Mouse (Mus musculus): ENCODE data around the gene Sbk2. TPM values are rescaled to one million over a fixed set of nuclear protein-coding genes. Genes with fewer than 3 reads are reported as not detected.

Gene Sbk2
- polyA plus RNA-seq, 1 experiment from 2014 or later = not detected

DNA sequence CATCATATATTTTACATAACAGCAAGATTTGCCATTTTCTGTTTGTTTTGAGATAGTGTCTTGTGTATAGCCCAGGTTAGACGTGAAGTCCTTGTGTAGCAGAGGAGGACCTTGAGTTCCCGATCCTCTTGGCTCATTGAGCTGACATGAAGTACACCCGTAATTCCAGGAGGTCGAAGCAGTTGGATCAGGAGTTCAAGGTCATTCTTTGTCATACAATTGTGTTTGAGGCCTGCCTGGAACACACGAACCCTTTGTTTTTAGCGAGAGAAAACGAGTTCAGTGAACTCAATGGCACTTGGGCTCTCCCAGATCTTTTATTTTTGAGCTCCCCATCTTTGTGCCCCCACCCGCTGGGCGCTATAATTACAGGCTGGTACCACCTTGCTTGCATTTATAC lies 61.8 kb downstream of the Sbk2 start:
- H3K9me3 ChIP-seq (replicated peaks) = 0 out of 2 replicates have a peak, but pooled peaks cover 2% of the 10 kb centered on the region
- WGBS (ENCODE audit: insufficient replicate concordance) = 67% methylated on average over 9 of the region's 9 CpGs
- no peak for DNase-seq

DNA sequence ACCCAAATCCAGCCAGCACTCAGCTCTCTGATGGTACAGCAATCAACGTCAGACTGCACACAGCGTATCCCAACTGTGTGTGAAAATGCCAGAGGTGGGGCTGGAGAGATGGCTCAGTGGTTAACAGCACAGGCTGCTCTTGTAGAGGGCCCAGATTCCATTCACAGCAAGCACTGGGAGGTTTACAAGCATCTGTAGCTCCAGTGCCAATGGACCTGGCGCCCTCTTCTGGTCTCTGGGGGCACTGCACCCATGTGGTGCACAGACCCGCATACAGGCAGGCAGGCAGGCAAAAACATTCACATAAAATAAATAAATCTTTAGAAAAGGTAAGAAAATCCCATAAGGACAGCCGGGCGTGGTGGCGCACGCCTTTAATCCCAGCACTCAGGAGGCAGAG lies 63.0 kb downstream of the Sbk2 start:
- WGBS (ENCODE audit: insufficient replicate concordance) = 54% methylated on average over 8 of the region's 8 CpGs
- Histone ChIP-seq H3K4me1 (replicated peaks) (peaks cover 22% of the 10 kb centered on the region), H3K36me3 (no peaks in the 10 kb centered on the region), H3K4me2 (peak overlapping the region; percentile 72), H3K27me3 (no peaks in the 10 kb centered on the region), H3K27ac (peak overlapping the region; percentile 64; the same call in 1 of the 2 replicates), H3K4me3 (replicated peaks) (peak overlapping the region; percentile 50), H3K9ac (no peak overlapping the region), H3K9me3 (replicated peaks) (0 out of 2 replicates have a peak, but pooled peaks cover 2% of the 10 kb centered on the region)
- ATAC-seq (ENCODE audit: low read depth) (0 out of 2 replicates have a peak, but pooled peaks have one; percentile 25), DNase-seq (peak; percentile 53)

More for the DNA sequence above, 61.8 kb downstream of the Sbk2 start:
- no peak overlapping the region for H3K4me3 ChIP-seq (replicated peaks)
- H3K27ac ChIP-seq = no peak overlapping the region
- H3K4me2 ChIP-seq = no peak overlapping the region
- peaks cover 5% of the 10 kb centered on the region; the same call in 1 of the 2 replicates for H3K27me3 ChIP-seq
- no peak for ATAC-seq (ENCODE audit: low read depth)
- H3K9ac ChIP-seq = no peak overlapping the region
- peaks cover 22% of the 10 kb centered on the region for H3K4me1 ChIP-seq (replicated peaks)
- no peaks in the 10 kb centered on the region for H3K36me3 ChIP-seq

DNA sequence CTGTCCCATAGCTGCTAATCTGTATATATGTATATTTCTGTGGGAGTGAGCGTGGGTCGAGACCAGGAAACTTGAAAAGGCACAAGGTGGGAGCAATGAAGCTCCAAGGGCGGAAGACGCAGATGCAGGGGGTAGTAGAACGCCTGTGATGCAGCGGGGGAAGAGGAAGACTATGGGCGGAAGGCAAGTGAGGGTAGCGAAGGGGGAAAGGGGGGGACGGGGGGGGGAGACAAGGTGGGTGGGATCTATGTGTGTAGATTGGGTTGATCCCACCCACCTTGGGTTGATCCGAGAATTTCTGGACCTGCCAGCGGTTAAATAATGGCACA lies 63.7 kb downstream of the Sbk2 start:
- Histone ChIP-seq H3K4me3 (replicated peaks) (peak overlapping the region; percentile 50), H3K27ac (peak overlapping the region; percentile 64), H3K4me1 (replicated peaks) (peaks cover 22% of the 10 kb centered on the region), H3K36me3 (no peaks in the 10 kb centered on the region), H3K9me3 (replicated peaks) (0 out of 2 replicates have a peak, but pooled peaks cover 2% of the 10 kb centered on the region), H3K27me3 (no peaks in the 10 kb centered on the region), H3K9ac (peak overlapping the region; percentile 64), H3K4me2 (peak overlapping the region; percentile 72)
- WGBS (ENCODE audit: insufficient replicate concordance) = 15% methylated on average over 11 of the region's 11 CpGs
- ATAC-seq (ENCODE audit: low read depth) (peak; percentile 51; the same call in 1 of the 2 replicates), DNase-seq (no peak)

DNA sequence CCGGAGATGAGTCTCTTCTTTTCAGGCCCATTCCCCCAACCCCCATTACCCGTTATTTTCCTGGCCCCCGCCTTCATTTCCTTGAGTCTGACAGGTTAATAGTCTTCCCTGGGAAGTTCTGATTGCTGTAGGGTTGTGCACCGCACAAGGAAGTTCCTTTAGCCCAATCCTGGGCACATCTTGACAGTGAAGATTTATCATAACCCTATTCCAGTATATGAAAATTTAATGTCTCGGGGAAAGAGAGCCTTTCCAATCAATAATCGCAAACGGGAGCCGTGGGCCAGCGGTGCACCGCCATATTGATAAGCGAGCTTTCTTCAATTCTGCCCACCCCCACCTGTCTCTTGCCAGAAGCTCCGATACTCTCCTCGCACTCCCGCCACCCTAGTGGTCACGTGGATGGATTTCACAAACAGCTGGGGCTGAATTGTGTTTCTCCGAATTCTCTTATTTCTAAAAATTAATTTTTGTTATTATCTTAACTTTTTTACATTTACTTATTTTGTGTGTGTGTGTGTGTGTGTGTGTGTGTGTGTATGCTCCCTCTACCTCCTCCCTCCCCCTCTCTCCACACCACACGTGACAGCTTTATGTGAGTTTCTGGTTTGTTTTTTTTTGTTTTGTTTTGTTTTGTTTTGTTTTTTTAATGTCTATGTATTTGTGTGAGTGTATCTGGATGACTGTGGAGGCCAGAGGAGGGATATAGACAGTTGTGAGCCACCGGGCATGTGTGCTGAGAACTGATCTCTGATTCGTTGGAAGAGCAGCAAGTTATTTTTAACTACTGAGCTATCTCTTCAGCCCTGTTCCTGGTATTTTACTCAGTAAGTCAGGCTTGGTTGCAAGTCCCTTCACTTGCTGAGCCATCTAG lies 64.3 kb downstream of the Sbk2 start:
- H3K4me1 ChIP-seq (replicated peaks) = peaks cover 22% of the 10 kb centered on the region
- WGBS (ENCODE audit: insufficient replicate concordance) = 6% methylated on average over 19 of the region's 19 CpGs
- H3K9ac ChIP-seq = peak overlapping the region; percentile 64
- H3K27me3 ChIP-seq = no peaks in the 10 kb centered on the region
- H3K4me2 ChIP-seq = peak overlapping the region; percentile 72
- H3K9me3 ChIP-seq (replicated peaks) = 0 out of 2 replicates have a peak, but pooled peaks cover 2% of the 10 kb centered on the region
- ATAC-seq (ENCODE audit: low read depth) (peak; percentile 82), DNase-seq (no peak)
- peak overlapping the region; percentile 50 for H3K4me3 ChIP-seq (replicated peaks)
- no peaks in the 10 kb centered on the region for H3K36me3 ChIP-seq
- peak overlapping the region; percentile 64 for H3K27ac ChIP-seq

DNA sequence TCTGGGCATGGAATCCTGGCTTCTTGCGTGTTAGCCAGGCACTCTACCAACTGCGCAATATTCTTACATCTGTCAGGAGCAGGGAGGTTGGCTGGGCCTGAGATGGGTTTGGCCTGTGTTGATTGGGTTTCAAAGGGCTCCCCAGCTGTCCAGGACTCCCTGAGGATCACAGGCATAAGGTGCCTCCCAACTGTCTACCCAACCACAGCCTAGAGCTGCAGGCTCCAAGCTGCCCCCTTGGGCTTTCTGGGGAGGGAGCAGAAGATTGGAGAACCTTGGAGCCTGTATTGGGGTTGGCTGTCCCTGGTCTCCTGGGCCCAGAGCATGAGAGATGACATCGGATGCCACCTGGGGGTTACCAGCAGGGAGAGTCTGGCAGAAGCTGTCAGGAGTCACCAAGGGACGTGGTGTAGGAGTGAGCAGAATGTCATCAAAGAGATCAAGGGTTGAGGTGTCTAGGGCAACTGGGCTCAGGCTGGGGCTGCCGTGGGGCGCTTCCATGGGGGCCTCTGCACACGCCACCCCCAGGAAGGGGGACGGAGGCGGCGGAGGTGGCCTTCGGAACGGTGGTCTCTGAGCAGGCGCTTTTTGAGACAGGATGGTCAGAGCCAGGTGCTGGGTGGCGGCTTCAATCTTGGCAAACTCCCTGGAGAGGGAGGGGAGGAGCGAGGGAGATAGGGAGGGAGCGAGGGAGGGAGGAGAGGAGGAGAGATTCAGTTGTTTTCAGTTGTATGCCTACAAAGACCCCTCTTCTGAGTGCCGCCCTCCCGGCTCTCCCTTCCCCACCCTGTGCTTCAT lies 65.2 kb downstream of the Sbk2 start:
- H3K4me1 ChIP-seq (replicated peaks) = peaks cover 22% of the 10 kb centered on the region
- H3K9me3 ChIP-seq (replicated peaks) = 0 out of 2 replicates have a peak, but pooled peaks cover 2% of the 10 kb centered on the region
- H3K27ac ChIP-seq = peak overlapping the region; percentile 39; the same call in 1 of the 2 replicates
- peak overlapping the region; percentile 50 for H3K4me3 ChIP-seq (replicated peaks)
- WGBS (ENCODE audit: insufficient replicate concordance) = 29% methylated on average over 18 of the region's 18 CpGs
- H3K9ac ChIP-seq = peak overlapping the region; percentile 64
- DNase-seq = no peak
- ATAC-seq (ENCODE audit: low read depth) = peak; percentile 30; the same call in 1 of the 2 replicates
- no peaks in the 10 kb centered on the region for H3K36me3 ChIP-seq
- peak overlapping the region; percentile 72 for H3K4me2 ChIP-seq
- no peaks in the 10 kb centered on the region for H3K27me3 ChIP-seq

DNA sequence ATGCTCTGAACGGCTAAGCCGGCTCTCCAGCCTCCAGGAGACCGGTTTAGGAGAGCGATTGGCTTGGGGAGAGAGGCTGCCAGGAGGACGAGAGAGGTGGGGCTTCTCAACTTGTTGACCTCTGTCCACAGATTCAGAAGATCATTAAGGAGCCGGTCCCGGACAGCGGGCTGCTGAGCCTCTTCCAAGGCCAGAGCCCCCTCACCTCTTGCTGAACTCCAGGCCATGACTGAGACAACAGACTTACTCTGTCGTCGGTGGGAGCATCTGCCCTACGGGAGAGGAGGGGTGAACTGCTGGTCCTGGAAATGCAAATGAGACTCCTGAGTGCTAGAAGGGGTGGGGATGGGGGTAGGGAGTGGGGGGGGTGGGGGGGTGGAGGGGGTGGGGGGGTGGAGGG lies 69.0 kb downstream of the Sbk2 start:
- Histone ChIP-seq H3K27me3 (no peaks in the 10 kb centered on the region), H3K4me1 (replicated peaks) (peaks cover 14% of the 10 kb centered on the region), H3K9me3 (replicated peaks) (no peaks in the 10 kb centered on the region), H3K27ac (no peak overlapping the region), H3K4me2 (no peak overlapping the region), H3K4me3 (replicated peaks) (no peak overlapping the region), H3K36me3 (no peaks in the 10 kb centered on the region; the same call in none of the 2 replicates), H3K9ac (no peak overlapping the region)
- no peak for ATAC-seq (ENCODE audit: low read depth)
- DNase-seq = no peak
- WGBS (ENCODE audit: insufficient replicate concordance) = 74% methylated on average over 11 of the region's 11 CpGs

Other genes with a start within 250 kb of the Sbk2 start
- gene Tmem150b, start 239.2 kb downstream of the Sbk2 start, polyA plus RNA-seq (2015; fragmentation: Nextera tagmentation; extraction: Ambion mirVana) = 0.09 and 0.15 TPM in 2 replicates
- gene Kmt5c, start 224.3 kb downstream of the Sbk2 start, polyA plus RNA-seq (2015; fragmentation: Nextera tagmentation; extraction: Ambion mirVana) = 61.6 and 63.9 TPM in 2 replicates
- 98.6 and 105 TPM in 2 replicates for gene Cox6b2, start 211.3 kb downstream of the Sbk2 start, polyA plus RNA-seq (2015; fragmentation: Nextera tagmentation; extraction: Ambion mirVana)
- gene Fam71e2, start 193.1 kb downstream of the Sbk2 start, polyA plus RNA-seq (2015; fragmentation: Nextera tagmentation; extraction: Ambion mirVana) = not detected in 2 replicates
- gene Il11, start 181.5 kb downstream of the Sbk2 start, polyA plus RNA-seq (2015; fragmentation: Nextera tagmentation; extraction: Ambion mirVana) = 0.05 TPM in 1 of 2 replicates, not detected in the other
- 0.44 TPM in 1 of 2 replicates, not detected in the other for gene Tmem190, start 181.5 kb downstream of the Sbk2 start, polyA plus RNA-seq (2015; fragmentation: Nextera tagmentation; extraction: Ambion mirVana)
- gene Tmem238, start 174.8 kb downstream of the Sbk2 start, polyA plus RNA-seq (2015; fragmentation: Nextera tagmentation; extraction: Ambion mirVana) = 13.7 and 14.6 TPM in 2 replicates
- 242 and 279 TPM in 2 replicates for gene Rpl28, start 171.5 kb downstream of the Sbk2 start, polyA plus RNA-seq (2015; fragmentation: Nextera tagmentation; extraction: Ambion mirVana)
- gene Ube2s, start 151.8 kb downstream of the Sbk2 start, polyA plus RNA-seq (2015; fragmentation: Nextera tagmentation; extraction: Ambion mirVana) = 282 and 292 TPM in 2 replicates
- gene Shisa7, start 119.7 kb downstream of the Sbk2 start, polyA plus RNA-seq (2015; fragmentation: Nextera tagmentation; extraction: Ambion mirVana) = not detected in 2 replicates
- 3.1 and 3.8 TPM in 2 replicates for gene Isoc2b, start 94.1 kb downstream of the Sbk2 start, polyA plus RNA-seq (2015; fragmentation: Nextera tagmentation; extraction: Ambion mirVana)
- 0.45 and 0.52 TPM in 2 replicates for gene Isoc2a, start 87.3 kb downstream of the Sbk2 start, polyA plus RNA-seq (2015; fragmentation: Nextera tagmentation; extraction: Ambion mirVana)
- 0.07 TPM in 1 of 2 replicates, not detected in the other for gene Gm36210, start 57.9 kb downstream of the Sbk2 start, polyA plus RNA-seq (2015; fragmentation: Nextera tagmentation; extraction: Ambion mirVana)
- 1.4 and 1.6 TPM in 2 replicates for gene Zfp628, start 49.2 kb downstream of the Sbk2 start, polyA plus RNA-seq (2015; fragmentation: Nextera tagmentation; extraction: Ambion mirVana)
- gene Nat14, start 42.4 kb downstream of the Sbk2 start, polyA plus RNA-seq (2015; fragmentation: Nextera tagmentation; extraction: Ambion mirVana) = 0.57 and 0.67 TPM in 2 replicates
- 0.03 and 0.09 TPM in 2 replicates for gene Ssc5d, start 38.6 kb downstream of the Sbk2 start, polyA plus RNA-seq (2015; fragmentation: Nextera tagmentation; extraction: Ambion mirVana)
- gene Sbk3, start 6.8 kb upstream of the Sbk2 start, polyA plus RNA-seq (2015; fragmentation: Nextera tagmentation; extraction: Ambion mirVana) = not detected in 2 replicates
- 4.0 TPM in 2 replicates for gene Zfp579, start 31.8 kb upstream of the Sbk2 start, polyA plus RNA-seq (2015; fragmentation: Nextera tagmentation; extraction: Ambion mirVana)
- 9.8 and 10.0 TPM in 2 replicates for gene Zfp524, start 50.0 kb upstream of the Sbk2 start, polyA plus RNA-seq (2015; fragmentation: Nextera tagmentation; extraction: Ambion mirVana)
- gene Fiz1, start 50.3 kb upstream of the Sbk2 start, polyA plus RNA-seq (2015; fragmentation: Nextera tagmentation; extraction: Ambion mirVana) = 15.8 and 18.7 TPM in 2 replicates
- 1.1 and 1.5 TPM in 2 replicates for gene Gm44973, start 51.1 kb upstream of the Sbk2 start, polyA plus RNA-seq (2015; fragmentation: Nextera tagmentation; extraction: Ambion mirVana)
- gene Zfp865, start 56.0 kb upstream of the Sbk2 start, polyA plus RNA-seq (2015; fragmentation: Nextera tagmentation; extraction: Ambion mirVana) = 1.4 TPM in 2 replicates
- gene Ccdc106, start 56.1 kb upstream of the Sbk2 start, polyA plus RNA-seq (2015; fragmentation: Nextera tagmentation; extraction: Ambion mirVana) = 0.84 and 1.4 TPM in 2 replicates
- gene 4632433K11Rik, start 69.7 kb upstream of the Sbk2 start, polyA plus RNA-seq (2015; fragmentation: Nextera tagmentation; extraction: Ambion mirVana) = 0.09 TPM in 1 of 2 replicates, not detected in the other
- gene Zfp784, start 74.0 kb upstream of the Sbk2 start, polyA plus RNA-seq (2015; fragmentation: Nextera tagmentation; extraction: Ambion mirVana) = 0.93 and 1.4 TPM in 2 replicates
- 2.2 and 2.7 TPM in 2 replicates for gene Zfp580, start 87.1 kb upstream of the Sbk2 start, polyA plus RNA-seq (2015; fragmentation: Nextera tagmentation; extraction: Ambion mirVana)
- 79.1 and 83.0 TPM in 2 replicates for gene U2af2, start 97.7 kb upstream of the Sbk2 start, polyA plus RNA-seq (2015; fragmentation: Nextera tagmentation; extraction: Ambion mirVana)
- gene Epn1, start 115.8 kb upstream of the Sbk2 start, polyA plus RNA-seq (2015; fragmentation: Nextera tagmentation; extraction: Ambion mirVana) = 45.6 and 48.2 TPM in 2 replicates
- gene Rfpl4, start 152.5 kb upstream of the Sbk2 start, polyA plus RNA-seq (2015; fragmentation: Nextera tagmentation; extraction: Ambion mirVana) = not detected in 2 replicates
- 0.19 and 0.24 TPM in 2 replicates for gene Rasl2-9, start 161.5 kb upstream of the Sbk2 start, polyA plus RNA-seq (2015; fragmentation: Nextera tagmentation; extraction: Ambion mirVana)
- gene Vmn1r55, start 185.3 kb upstream of the Sbk2 start, polyA plus RNA-seq (2015; fragmentation: Nextera tagmentation; extraction: Ambion mirVana) = not detected in 2 replicates
- not detected in 2 replicates for gene Vmn1r56, start 232.3 kb upstream of the Sbk2 start, polyA plus RNA-seq (2015; fragmentation: Nextera tagmentation; extraction: Ambion mirVana)